Mouse (Mus musculus): ENCODE measurements around the gene Bin2.

Bin2 gene

GRCm38 (mm10) chr15:100681770-100682169 lies 12.4 kb upstream of the Bin2 start:
- no peak for DNase-seq (ENCODE audit: low spot score)

GRCm38 (mm10) chr15:100680381-100680780 lies 11.0 kb upstream of the Bin2 start:
- no peak for DNase-seq (ENCODE audit: low spot score)

- DNase-seq (ENCODE audit: low spot score): no peak
Measured at GRCm38 (mm10) chr15:100679005-100679404, 9.7 kb upstream of the Bin2 start.

- no peak for DNase-seq (ENCODE audit: low spot score)
Measured at GRCm38 (mm10) chr15:100678581-100678980, 9.2 kb upstream of the Bin2 start.

GRCm38 (mm10) chr15:100677675-100678074 lies 8.3 kb upstream of the Bin2 start:
- no peak for DNase-seq (ENCODE audit: low spot score)

GRCm38 (mm10) chr15:100676521-100676920 lies 7.2 kb upstream of the Bin2 start:
- DNase-seq (ENCODE audit: low spot score): no peak

GRCm38 (mm10) chr15:100675486-100675885 lies 6.1 kb upstream of the Bin2 start:
- DNase-seq (ENCODE audit: low spot score): no peak

- DNase-seq (ENCODE audit: low spot score): no peak
Measured at GRCm38 (mm10) chr15:100674566-100674965, 5.2 kb upstream of the Bin2 start.

- DNase-seq (ENCODE audit: low spot score): peak; percentile 15
Measured at GRCm38 (mm10) chr15:100673585-100674391, 4.4 kb upstream of the Bin2 start.

- DNase-seq (ENCODE audit: low spot score): no peak
Measured at GRCm38 (mm10) chr15:100670833-100671232, 1.5 kb upstream of the Bin2 start.

- DNase-seq (ENCODE audit: low spot score): no peak
Measured at GRCm38 (mm10) chr15:100670004-100670403, 651 bp upstream of the Bin2 start.

GRCm38 (mm10) chr15:100667871-100668545 lies 1.3 kb downstream of the Bin2 start:
- DNase-seq (ENCODE audit: low spot score): no peak

GRCm38 (mm10) chr15:100667420-100667819 lies 1.9 kb downstream of the Bin2 start:
- no peak for DNase-seq (ENCODE audit: low spot score)

- no peak for DNase-seq (ENCODE audit: low spot score)
Measured at GRCm38 (mm10) chr15:100666851-100667250, 2.5 kb downstream of the Bin2 start.

GRCm38 (mm10) chr15:100666219-100666696 lies 3.1 kb downstream of the Bin2 start:
- no peak for DNase-seq (ENCODE audit: low spot score)

- no peak for DNase-seq (ENCODE audit: low spot score)
Measured at GRCm38 (mm10) chr15:100665411-100666218, 3.7 kb downstream of the Bin2 start.

GRCm38 (mm10) chr15:100664813-100665274 lies 4.5 kb downstream of the Bin2 start:
- no peak for DNase-seq (ENCODE audit: low spot score)

- no peak for DNase-seq (ENCODE audit: low spot score)
Measured at GRCm38 (mm10) chr15:100660805-100661204, 8.5 kb downstream of the Bin2 start.

- DNase-seq (ENCODE audit: low spot score): peak; percentile 24
Measured at GRCm38 (mm10) chr15:100660306-100660705, 9.0 kb downstream of the Bin2 start.

- no peak for DNase-seq (ENCODE audit: low spot score)
Measured at GRCm38 (mm10) chr15:100655201-100655600, 14.2 kb downstream of the Bin2 start.

- no peak for DNase-seq (ENCODE audit: low spot score)
Measured at GRCm38 (mm10) chr15:100654271-100654670, 15.1 kb downstream of the Bin2 start.

- no peak for DNase-seq (ENCODE audit: low spot score)
Measured at GRCm38 (mm10) chr15:100651610-100652009, 17.7 kb downstream of the Bin2 start.
